Mouse (Mus musculus): ENCODE data around the gene Nacc2. TPM values are rescaled to one million over a fixed set of nuclear protein-coding genes. Genes with fewer than 3 reads are reported as not detected.

Gene Nacc2
- total RNA-seq, 2 experiments from 2014 or later, result 45.6 to 46.4 TPM

GRCm38 (mm10) chr2:26141893-26142635 lies 19.0 kb upstream of the Nacc2 start:
- DNase-seq (ENCODE audit: extremely low spot score in 1 of 2, low spot score in 2 of 2), result peak in 1 of 2 experiments; percentile 84
- intact Hi-C loops (cut with DNase I), result loop anchor here (2.0 to 10.0 kb wide), 2 partner anchors 117 to 307 kb away; no protein-coding TSS in a partner anchor

GRCm38 (mm10) chr2:26140903-26141302 lies 17.9 kb upstream of the Nacc2 start:
- no peak for DNase-seq (ENCODE audit: extremely low spot score in 1 of 2, low spot score in 2 of 2)
- intact Hi-C loops (cut with DNase I), result loop anchor here (2.0 to 10.0 kb wide), 2 partner anchors 116 to 306 kb away; no protein-coding TSS in a partner anchor

DNA sequence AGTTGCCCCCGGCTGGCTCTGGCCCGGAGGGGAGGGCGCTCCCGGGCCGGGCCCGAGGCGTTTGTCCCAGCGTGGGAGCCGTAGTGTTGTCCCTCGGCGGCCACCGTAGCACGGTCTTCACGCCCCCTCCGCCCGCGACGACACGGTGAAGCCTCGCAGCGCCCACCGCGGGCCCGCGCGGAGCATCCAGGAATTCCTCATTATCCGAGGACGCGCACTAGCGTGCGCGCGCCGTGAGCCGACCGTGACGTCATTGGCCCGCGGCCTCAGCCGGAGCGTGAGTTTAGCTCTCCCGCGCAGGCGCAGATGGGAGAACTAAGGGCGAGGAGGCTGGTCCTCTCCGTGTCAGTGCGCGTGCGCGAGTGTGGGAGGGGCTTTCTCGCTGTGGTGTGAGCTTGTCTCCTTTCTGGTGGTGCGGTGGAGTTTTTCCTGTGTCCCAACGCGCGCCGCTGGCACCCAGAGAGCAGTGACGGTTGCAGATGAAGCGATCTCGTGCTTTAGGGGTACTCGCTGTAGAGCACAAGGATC lies 17.3 kb upstream of the Nacc2 start:
- intact Hi-C loops (cut with DNase I), result loop anchor here (2.0 to 10.0 kb wide), 2 partner anchors 116 to 306 kb away; no protein-coding TSS in a partner anchor
- peak; percentile 99 to 100 for DNase-seq (ENCODE audit: extremely low spot score in 1 of 2, low spot score in 2 of 2)

DNA sequence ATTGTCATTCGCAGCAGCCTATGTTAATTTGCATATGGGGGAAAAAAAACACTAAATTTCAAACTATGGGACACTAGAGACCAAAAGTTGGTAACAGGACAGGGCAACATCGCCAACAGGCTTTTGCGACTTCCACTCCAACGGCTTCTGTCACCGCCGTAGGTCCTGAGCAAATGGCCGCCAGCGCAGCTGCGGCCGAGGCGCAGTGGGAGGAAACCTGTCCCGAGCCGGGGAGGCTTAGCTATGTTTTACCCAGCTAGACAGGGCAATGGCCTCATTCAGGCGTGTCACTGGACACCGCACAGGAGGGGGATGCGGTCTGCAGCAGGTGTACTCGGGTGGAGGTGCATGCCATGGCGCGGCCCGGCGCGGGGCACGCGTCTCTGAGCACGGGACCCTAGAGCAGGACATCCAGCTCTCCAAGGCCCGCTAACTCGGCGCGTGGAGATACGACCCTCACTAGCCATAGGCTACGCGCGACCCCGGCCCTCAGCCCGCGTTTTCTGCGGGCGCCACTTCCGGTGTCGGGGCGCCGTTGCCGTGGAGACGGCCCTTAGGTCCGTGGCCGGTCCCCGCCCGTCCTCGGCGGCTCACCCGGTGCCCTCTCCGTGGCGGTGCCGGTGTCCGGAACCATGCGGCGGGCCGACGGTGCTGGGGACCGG lies 16.7 kb upstream of the Nacc2 start:
- no peak for DNase-seq (ENCODE audit: extremely low spot score in 1 of 2, low spot score in 2 of 2)
- intact Hi-C loops (cut with DNase I), result loop anchor here (2.0 to 10.0 kb wide), 2 partner anchors 115 to 305 kb away; no protein-coding TSS in a partner anchor

DNA sequence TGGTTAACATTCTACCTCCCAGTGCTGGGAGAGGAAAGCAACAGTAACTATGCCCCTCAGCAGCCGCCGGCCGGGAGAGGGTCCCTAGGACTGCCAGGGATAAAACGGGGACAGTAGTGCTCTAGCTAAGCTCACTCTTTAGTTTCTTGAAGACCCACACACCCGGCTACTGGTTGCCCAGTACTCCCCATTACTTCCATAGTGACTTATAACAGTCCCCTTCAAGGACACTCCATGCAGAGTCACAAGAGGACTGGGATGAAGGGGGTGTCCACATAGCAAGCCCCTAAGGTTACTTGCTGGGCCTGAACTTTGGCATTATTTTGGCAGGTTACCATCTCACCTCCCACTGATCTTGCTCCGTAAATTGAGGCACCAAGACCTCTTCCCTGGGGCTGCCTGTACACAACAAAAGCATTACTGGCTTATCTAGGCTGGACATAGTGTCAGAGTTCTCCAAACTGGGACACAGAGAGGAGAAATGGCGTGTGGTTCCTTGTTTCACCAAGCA lies 16.1 kb upstream of the Nacc2 start:
- intact Hi-C loops (cut with DNase I), result no loop called here
- DNase-seq (ENCODE audit: extremely low spot score in 1 of 2, low spot score in 2 of 2), result no peak

- intact Hi-C loops (cut with DNase I), result no loop called here
- DNase-seq (ENCODE audit: extremely low spot score in 1 of 2, low spot score in 2 of 2), result no peak
Measured at GRCm38 (mm10) chr2:26138252-26139033, 15.4 kb upstream of the Nacc2 start.

GRCm38 (mm10) chr2:26134591-26134990 lies 11.6 kb upstream of the Nacc2 start:
- intact Hi-C loops (cut with DNase I), result loop anchor here (5.0 kb wide), 1 partner anchor 42 kb away; no protein-coding TSS in a partner anchor
- no peak for DNase-seq (ENCODE audit: extremely low spot score in 1 of 2, low spot score in 2 of 2)

DNA sequence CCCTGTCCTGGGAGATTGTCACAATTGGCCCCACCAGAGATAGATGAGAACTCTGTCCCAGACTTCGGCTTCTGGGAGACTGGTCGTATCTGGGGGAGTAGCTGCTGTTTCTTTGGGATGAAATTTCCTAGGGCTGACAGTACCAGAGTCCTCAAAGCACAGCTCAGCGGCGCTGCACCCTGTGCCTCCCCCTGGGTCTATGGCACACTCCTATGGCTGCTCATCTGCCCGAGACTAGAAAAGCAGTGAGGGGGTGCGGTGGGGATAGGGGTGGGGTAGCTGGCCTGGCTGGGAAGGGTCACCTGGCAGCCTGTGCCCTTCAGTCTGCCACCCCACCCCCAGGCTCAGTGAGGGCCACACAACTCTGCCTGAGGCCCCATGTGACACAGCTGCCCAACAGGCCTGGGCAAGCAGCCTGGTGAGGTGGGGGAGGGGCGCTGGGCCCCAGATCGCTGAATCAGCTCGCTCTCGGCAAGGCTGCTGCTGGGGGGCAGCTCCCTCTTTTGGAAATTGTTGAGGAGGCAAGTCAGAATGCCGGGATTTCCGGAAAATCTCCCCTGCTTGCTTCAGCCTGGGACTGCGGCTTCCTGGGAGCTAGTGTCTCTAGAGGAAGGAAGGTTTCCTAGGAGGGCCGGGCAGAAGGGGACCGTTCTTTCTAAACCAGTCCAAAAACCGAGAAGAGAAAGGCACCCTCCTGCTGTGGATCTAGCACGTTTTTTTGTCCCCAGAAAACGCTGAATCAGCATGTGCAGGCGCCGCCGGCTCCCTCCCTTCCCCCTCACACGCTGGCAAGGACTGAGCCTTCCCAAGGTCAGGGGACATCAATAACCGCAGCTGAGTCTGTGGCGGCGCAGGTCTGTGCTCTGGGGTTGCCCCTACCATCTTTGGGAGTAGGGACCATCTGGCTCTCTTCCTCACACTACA lies 9.9 kb upstream of the Nacc2 start:
- intact Hi-C loops (cut with DNase I), result loop anchor here (5.0 kb wide), 1 partner anchor 41 kb away; no protein-coding TSS in a partner anchor
- DNase-seq (ENCODE audit: extremely low spot score in 1 of 2, low spot score in 2 of 2), result peak; percentile 84 to 92

DNA sequence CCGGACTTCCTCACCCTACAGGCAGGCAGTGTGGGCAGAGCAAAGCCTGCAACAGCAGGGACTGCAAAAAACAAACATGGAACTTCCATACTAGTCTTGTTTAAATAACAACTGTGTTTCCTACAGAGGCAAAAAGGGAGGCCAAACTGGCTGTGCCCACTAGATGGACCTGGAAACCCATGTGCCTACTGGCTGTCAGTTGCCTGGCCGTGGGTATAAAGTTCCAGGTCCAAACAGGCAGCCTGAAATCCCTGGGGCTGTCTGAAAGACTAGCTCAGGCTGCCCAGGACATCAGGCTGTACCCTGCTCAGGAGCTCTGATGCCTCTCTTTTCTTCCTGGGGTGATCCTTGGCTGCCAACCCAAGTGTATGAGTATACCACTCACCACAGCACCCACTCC lies 8.3 kb upstream of the Nacc2 start:
- DNase-seq (ENCODE audit: extremely low spot score in 1 of 2, low spot score in 2 of 2), result no peak
- intact Hi-C loops (cut with DNase I), result loop anchor here (5.0 kb wide), 1 partner anchor 39 kb away; no protein-coding TSS in a partner anchor

DNA sequence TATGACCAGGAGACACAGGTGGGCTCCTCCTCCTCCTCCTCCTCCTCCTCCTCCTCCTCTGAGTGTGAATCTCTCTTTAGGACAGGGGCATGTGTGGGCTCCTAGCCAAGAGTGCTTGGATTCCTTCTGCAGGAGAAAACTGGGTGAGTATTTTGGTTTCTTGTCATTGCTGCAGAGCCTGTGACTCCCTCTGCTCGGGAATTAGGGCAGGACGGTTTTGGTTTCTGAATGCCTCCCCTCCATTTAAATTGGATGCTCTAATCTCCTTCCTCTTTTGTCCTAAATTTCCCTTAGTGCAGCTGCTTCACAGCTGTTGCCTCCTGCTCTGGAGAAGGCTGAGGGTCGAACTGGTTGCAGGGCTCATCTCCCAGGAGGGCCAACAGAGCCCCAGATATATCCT lies 6.9 kb upstream of the Nacc2 start:
- no peak for DNase-seq (ENCODE audit: extremely low spot score in 1 of 2, low spot score in 2 of 2)
- intact Hi-C loops (cut with DNase I), result loop anchor here (5.0 kb wide), 1 partner anchor 38 kb away; no protein-coding TSS in a partner anchor

DNA sequence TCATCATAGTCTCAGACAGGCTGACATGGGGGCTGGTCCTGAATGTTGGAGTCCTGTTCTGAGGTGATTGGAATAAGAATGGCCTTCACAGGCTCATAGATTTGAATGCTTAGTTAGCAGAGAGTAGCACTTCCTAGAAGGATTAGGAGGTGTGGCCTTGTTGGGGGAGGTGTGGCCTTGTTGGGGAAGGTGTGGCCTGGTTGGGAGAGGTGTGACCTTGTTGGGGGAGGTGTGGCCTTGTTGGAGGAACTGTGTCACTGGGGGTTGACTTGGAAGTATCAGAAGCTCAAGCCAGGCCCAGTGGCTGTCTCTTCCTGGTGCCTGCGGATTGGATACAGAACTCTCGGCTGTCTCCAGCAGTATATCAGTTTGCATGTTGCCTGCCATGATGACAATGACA lies 6.3 kb upstream of the Nacc2 start:
- intact Hi-C loops (cut with DNase I), result no loop called here

DNA sequence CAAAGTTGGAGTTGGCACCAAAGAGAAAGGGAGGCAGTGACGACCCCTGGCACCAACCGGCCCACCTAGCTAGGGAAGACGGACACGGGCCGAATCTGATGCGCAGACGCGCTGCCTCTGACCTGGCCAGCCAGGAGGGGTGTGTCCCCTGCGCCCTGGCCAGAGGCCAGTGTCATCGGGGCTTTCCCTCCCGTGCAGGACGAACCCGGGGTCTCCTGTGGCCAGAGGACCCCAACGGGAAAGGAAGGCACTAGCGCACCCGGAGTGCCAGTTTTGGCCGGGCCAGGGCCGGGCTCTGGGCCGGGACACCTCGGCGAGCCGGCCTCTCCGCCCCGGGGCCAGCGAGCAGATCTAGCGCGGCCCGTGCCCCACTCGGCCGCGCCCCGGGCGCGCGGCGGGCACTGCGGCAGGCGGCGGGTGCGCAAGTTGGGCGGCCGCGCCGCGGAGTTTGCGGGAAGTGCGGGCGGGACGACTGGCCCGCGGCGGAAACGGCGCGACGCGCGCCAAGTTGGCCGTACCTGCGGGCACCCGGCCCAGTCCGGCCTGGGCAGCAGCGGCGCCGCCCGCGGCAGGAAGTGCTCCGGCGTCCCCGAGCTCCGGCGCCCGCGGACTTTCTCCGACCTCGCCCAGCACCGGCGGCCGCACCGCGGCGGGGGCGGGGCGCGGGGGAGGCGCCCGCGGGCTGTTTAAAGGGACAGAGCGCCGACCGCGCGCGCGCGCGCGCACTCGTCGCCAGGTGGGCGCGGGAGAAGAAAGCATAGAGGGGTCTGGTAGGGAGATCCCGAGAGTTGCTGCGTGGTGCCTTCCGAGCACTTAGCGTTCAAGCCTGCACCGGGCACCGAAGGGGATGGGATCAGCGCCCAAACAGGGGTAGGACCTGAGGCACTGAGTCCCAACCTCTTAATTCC lies 595 bp downstream of the Nacc2 start:
- peak in 1 of 2 experiments; percentile 71 for DNase-seq (ENCODE audit: extremely low spot score in 1 of 2, low spot score in 2 of 2)
- intact Hi-C loops (cut with DNase I), result loop anchor here (5.0 kb wide), 1 partner anchor 60 kb away; no protein-coding TSS in a partner anchor

More for the DNA sequence above, 6.3 kb upstream of the Nacc2 start:
- no peak for DNase-seq (ENCODE audit: extremely low spot score in 1 of 2, low spot score in 2 of 2)

- intact Hi-C loops (cut with DNase I), result loop anchor here (5.0 kb wide), 1 partner anchor 59 kb away; no protein-coding TSS in a partner anchor
- DNase-seq (ENCODE audit: extremely low spot score in 1 of 2, low spot score in 2 of 2), result no peak
Measured at GRCm38 (mm10) chr2:26121541-26122083, 1.4 kb downstream of the Nacc2 start.

DNA sequence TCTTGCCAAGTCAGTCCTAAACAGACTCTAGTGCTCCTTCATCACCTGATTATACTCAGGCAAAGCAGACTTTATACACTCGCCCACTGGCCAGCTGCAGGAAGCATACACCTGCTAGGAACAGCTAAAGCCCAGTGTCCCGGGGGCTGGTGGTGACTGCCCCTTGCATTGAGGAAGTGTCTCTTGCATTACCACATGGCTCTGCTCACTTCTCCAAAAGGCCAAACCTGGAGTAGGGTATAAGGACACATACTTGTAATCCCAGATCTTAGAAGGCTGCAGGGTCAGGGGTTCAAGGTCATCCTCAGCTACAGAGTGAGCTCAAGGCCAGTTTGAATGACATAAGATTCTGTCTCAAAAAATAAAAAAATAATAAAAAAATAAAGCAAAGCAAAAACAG lies 3.4 kb downstream of the Nacc2 start:
- intact Hi-C loops (cut with DNase I), result loop anchor here (5.0 kb wide), 1 partner anchor 57 kb away; no protein-coding TSS in a partner anchor
- DNase-seq (ENCODE audit: extremely low spot score in 1 of 2, low spot score in 2 of 2), result no peak

- no peak for DNase-seq (ENCODE audit: extremely low spot score in 1 of 2, low spot score in 2 of 2)
- intact Hi-C loops (cut with DNase I), result no loop called here
Measured at GRCm38 (mm10) chr2:26119310-26119592, 3.8 kb downstream of the Nacc2 start.

- intact Hi-C loops (cut with DNase I), result no loop called here
Measured at GRCm38 (mm10) chr2:26118584-26119309, 4.3 kb downstream of the Nacc2 start.

More at GRCm38 (mm10) chr2:26118584-26119309, 4.3 kb downstream of the Nacc2 start:
- no peak for DNase-seq (ENCODE audit: extremely low spot score in 1 of 2, low spot score in 2 of 2)

Data from left cerebral cortex, postnatal 10 days (tissue).